Mouse (Mus musculus) left cerebral cortex, postnatal 4 days (tissue): ENCODE results near the gene Erich4. TPM values are rescaled to one million over a fixed set of nuclear protein-coding genes. Genes with fewer than 3 reads are reported as not detected.
"Not testable (repeated sequence)": the region's sequence is repeated elsewhere in the genome, so short reads cannot be mapped to it uniquely, and the experiment has no call there.

Experiments
- DNase-seq: peaks from one replicate; pipeline ENCODE4 v3.0.0-alpha.2; 2022
- intact Hi-C: fragments of 180-260 bp; cut with DNase I; formaldehyde crosslinking; loops from one replicate; pipeline ENCODE4 v1.15.1; 2025
- total RNA-seq, 2 experiments: library from RNA; stranded (reverse); gene quantifications; 2 replicates each; pipeline ENCODE4 v1.2.3; 2021

The Erich4 gene
- total RNA-seq, 2 experiments from 2014 or later: not detected

- no peak for DNase-seq
- intact Hi-C loops: no loop called here
These were observed 31.0 kb downstream of the Erich4 start for GRCm38 (mm10) chr7:25584651-25585050.

- intact Hi-C loops: no loop called here
- no peak for DNase-seq
These were observed 33.3 kb downstream of the Erich4 start for GRCm38 (mm10) chr7:25582301-25582810.

GRCm38 (mm10) chr7:25579441-25579840 is 36.3 kb downstream of the Erich4 start:
- intact Hi-C loops: no loop called here
- no peak for DNase-seq

- intact Hi-C loops, DNase-seq: not testable (repeated sequence)
These were observed 38.8 kb downstream of the Erich4 start for GRCm38 (mm10) chr7:25576793-25577437.

GRCm38 (mm10) chr7:25576308-25576707 is 39.4 kb downstream of the Erich4 start:
- intact Hi-C loops: not testable (repeated sequence)

GRCm38 (mm10) chr7:25575870-25576269 is 39.8 kb downstream of the Erich4 start:
- no peak for DNase-seq
- intact Hi-C loops: no loop called here

More at GRCm38 (mm10) chr7:25576308-25576707, 39.4 kb downstream of the Erich4 start:
- not testable (repeated sequence) for DNase-seq

- DNase-seq: no peak
- intact Hi-C loops: no loop called here
These were observed 40.6 kb downstream of the Erich4 start for GRCm38 (mm10) chr7:25575105-25575504.

- intact Hi-C loops, DNase-seq: not testable (repeated sequence)
These were observed 41.9 kb downstream of the Erich4 start for GRCm38 (mm10) chr7:25573806-25574205.

GRCm38 (mm10) chr7:25568721-25569120 is 47.0 kb downstream of the Erich4 start:
- DNase-seq: no peak
- intact Hi-C loops: no loop called here

Other genes starting within 250 kb of the Erich4 start
- not detected for gene Cnfn, start 246.2 kb downstream of the Erich4 start, total RNA-seq
- gene Lipe, start 217.2 kb downstream of the Erich4 start, total RNA-seq: 1 to 10 TPM; 8.3 to 9.0 TPM
- not detected for gene Cxcl17, start 203.0 kb downstream of the Erich4 start, total RNA-seq
- 1 to 10 TPM in 1 of 2 experiments, under 1 TPM in 1; 0.70 to 1.0 TPM for gene Ceacam1, start 138.3 kb downstream of the Erich4 start, total RNA-seq
- not detected for gene Ceacam2, start 76.0 kb downstream of the Erich4 start, total RNA-seq
- gene Dmac2, start 3.5 kb upstream of the Erich4 start, total RNA-seq: 10 to 100 TPM; 19.9 to 22.7 TPM
- gene B3gnt8, start 10.8 kb upstream of the Erich4 start, total RNA-seq: 1 to 10 TPM in 1 of 2 experiments, under 1 TPM in 1; 0.64 to 1.0 TPM
- gene Bckdha, start 43.1 kb upstream of the Erich4 start, total RNA-seq: 10 to 100 TPM; 23.6 to 24.7 TPM
- 10 to 100 TPM; 15.1 to 18.4 TPM for gene Exosc5, start 43.3 kb upstream of the Erich4 start, total RNA-seq
- 10 to 100 TPM; 14.6 to 19.9 TPM for gene Tmem91, start 59.3 kb upstream of the Erich4 start, total RNA-seq
- gene B9d2, start 64.9 kb upstream of the Erich4 start, total RNA-seq: 10 to 100 TPM; 24.7 to 25.7 TPM
- 10 to 100 TPM in 1 of 2 experiments, 1 to 10 TPM in 1; 8.5 to 10.1 TPM for gene Tgfb1, start 71.1 kb upstream of the Erich4 start, total RNA-seq
- gene Ccdc97, start 103.2 kb upstream of the Erich4 start, total RNA-seq: 10 to 100 TPM; 47.8 to 48.6 TPM
- gene Hnrnpul1, start 138.9 kb upstream of the Erich4 start, total RNA-seq: 100 to 1,000 TPM; 142 to 152 TPM
- gene Axl, start 172.8 kb upstream of the Erich4 start, total RNA-seq: 10 to 100 TPM; 19.2 to 20.8 TPM
- gene Cyp2s1, start 201.0 kb upstream of the Erich4 start, total RNA-seq: 1 to 10 TPM; 2.4 to 3.5 TPM